Mouse (Mus musculus) myocyte (in vitro differentiated cells): ENCODE results near the gene Synpo2.

ENCODE experiments used
- CEBPB ChIP-seq: IDR thresholded peaks from 2 replicates; pipeline ENCODE4 v1.6.1; 2011; ENCODE audit warnings: mild to moderate bottlenecking, moderate library complexity; ENCODE audit not compliant: poor library complexity, insufficient read depth, severe bottlenecking
- MYOD1 ChIP-seq, 3 experiments: IDR thresholded peaks; one replicate each; pipeline ENCODE4 v1.6.1; 2011; ENCODE audit warnings: control low read depth in 2 of 3, low read depth in 2 of 3, mild to moderate bottlenecking in 2 of 3, moderate library complexity in 1 of 3; ENCODE audit not compliant: insufficient read length in 2 of 3, control insufficient read depth in 1 of 3
- POLR2A ChIP-seq: IDR thresholded peaks from one replicate; pipeline ENCODE4 v1.6.1; 2011; ENCODE audit warnings: low read depth, mild to moderate bottlenecking, control low read depth, moderate library complexity; ENCODE audit not compliant: insufficient read length

- TF ChIP-seq MYOD1 (IDR thresholded peaks at IDR 0.05; ENCODE audit: control insufficient read depth in 1 of 3, insufficient read length in 2 of 3, low read depth in 2 of 3) (no peak), POLR2A (no peak), CEBPB (no peak)
These were observed 193.6 kb downstream of the Synpo2 start for GRCm38 (mm10) chr3:123042308-123042707.
